Mouse (Mus musculus) lung, embryonic 16.5 days (tissue): ENCODE measurements around the gene Syf2. TPM values are rescaled to one million over a fixed set of nuclear protein-coding genes. Genes with fewer than 3 reads are reported as not detected.
"Not testable (repeated sequence)": the region's sequence is repeated elsewhere in the genome, so short reads cannot be mapped to it uniquely, and the experiment has no call there.

Experiments
- ATAC-seq: fragments of 200-750 bp; cut with Nextera tagmentation; 2 replicates; pipeline ENCODE4 v1.8.0; 2017; ENCODE audit warnings: low read depth, mild to moderate bottlenecking, moderate library complexity
- H3K27ac ChIP-seq: fragments of 300-500 bp; sonication (generic); 2 replicates; pipeline ENCODE4 v1.5.1; 2014; ENCODE audit warnings: mild to moderate bottlenecking, control low read depth, low read length
- H3K27me3 ChIP-seq: fragments of 300-500 bp; sonication (generic); 2 replicates; pipeline ENCODE4 v1.6.1; 2014; ENCODE audit warnings: low read depth, low read length, mixed read lengths; ENCODE audit not compliant: control insufficient read depth, insufficient read depth
- H3K36me3 ChIP-seq: fragments of 300-500 bp; sonication (generic); 2 replicates; pipeline ENCODE4 v1.6.1; 2014; ENCODE audit warnings: low read length; ENCODE audit not compliant: control insufficient read depth, insufficient read depth
- H3K4me1 ChIP-seq: fragments of 300-500 bp; sonication (generic); replicated peaks from 2 replicates; pipeline ENCODE4 v1.6.1; 2014; ENCODE audit warnings: low read length, mixed read lengths; ENCODE audit not compliant: control insufficient read depth, insufficient read depth
- H3K4me2 ChIP-seq: fragments of 300-500 bp; sonication (generic); 2 replicates; pipeline ENCODE4 v1.6.1; 2014; ENCODE audit warnings: low read depth, low read length, control low read depth
- H3K4me3 ChIP-seq: fragments of 300-500 bp; sonication (generic); 2 replicates; pipeline ENCODE4 v1.5.1; 2014; ENCODE audit warnings: mild to moderate bottlenecking, low read length, control low read depth
- H3K9ac ChIP-seq: fragments of 300-500 bp; sonication (generic); 2 replicates; pipeline ENCODE4 v1.6.1; 2014; ENCODE audit warnings: low read length, control low read depth
- H3K9me3 ChIP-seq: fragments of 300-500 bp; sonication (generic); 2 replicates; pipeline ENCODE4 v1.6.1; 2016; ENCODE audit warnings: low read length; ENCODE audit not compliant: control insufficient read depth
- WGBS: fragments of 180-500 bp; shearing (Covaris S2); extraction: QIAGEN DNeasy Blood & Tissue Kit; methylation state at CpG from one replicate; pipeline ENCODE4 v1.1.7; 2014; 5-methylcytosine and 5-hydroxymethylcytosine counted together
- polyA plus RNA-seq: library from polyadenylated mRNA; unstranded; fragments of >200 nt; fragmentation: Nextera tagmentation; extraction: Ambion mirVana; gene quantifications from 2 replicates; pipeline ENCODE4 v1.2.1, GENCODE M21; 2015

Gene Syf2
- 82.0 and 87.7 TPM in 2 replicates for polyA plus RNA-seq

- peak within 1 kb of the TSS; percentile 89 for H3K4me3 ChIP-seq
- peak within 1 kb of the TSS; percentile 75 for H3K27ac ChIP-seq
- ATAC-seq, result peak; percentile 95
- peaks cover 41% of the 10 kb centered on the region for H3K36me3 ChIP-seq
- peaks cover 12% of the 10 kb centered on the region for H3K4me1 ChIP-seq
- WGBS, result under 1% methylated on average over 68 of the region's 68 CpGs
- H3K9ac ChIP-seq, result peak within 1 kb of the TSS; percentile 85
- no peaks in the 10 kb centered on the region for H3K27me3 ChIP-seq
- peak within 1 kb of the TSS; percentile 89 for H3K4me2 ChIP-seq
- no peaks in the 10 kb centered on the region for H3K9me3 ChIP-seq
Observed at GRCm38 (mm10) chr4:134930684-134931481, at the start of gene Syf2. TSS of gene Syf2 (plus strand) at chr4:134930898.

GRCm38 (mm10) chr4:134883266-134883665, 47.4 kb upstream of the Syf2 start:
- Histone ChIP-seq H3K4me2 (no peak overlapping the region), H3K4me3 (no peak overlapping the region), H3K27ac (no peak overlapping the region), H3K4me1 (0 out of 2 replicates have a peak, but pooled peaks cover 2% of the 10 kb centered on the region), H3K36me3 (no peaks in the 10 kb centered on the region), H3K27me3 (no peaks in the 10 kb centered on the region), H3K9me3 (no peaks in the 10 kb centered on the region), H3K9ac (no peak overlapping the region)
- 27% methylated on average over 7 of the region's 7 CpGs for WGBS
- no peak for ATAC-seq

GRCm38 (mm10) chr4:134883808-134884207, 46.9 kb upstream of the Syf2 start:
- Histone ChIP-seq H3K36me3 (no peaks in the 10 kb centered on the region), H3K9ac (no peak overlapping the region), H3K27ac (no peak overlapping the region), H3K4me3 (no peak overlapping the region), H3K4me2 (no peak overlapping the region), H3K9me3 (no peaks in the 10 kb centered on the region), H3K27me3 (no peaks in the 10 kb centered on the region), H3K4me1 (0 out of 2 replicates have a peak, but pooled peaks cover 2% of the 10 kb centered on the region)
- 81% methylated on average over 10 of the region's 10 CpGs for WGBS
- no peak for ATAC-seq

- Histone ChIP-seq H3K9ac (no peak overlapping the region), H3K4me1 (no peaks in the 10 kb centered on the region), H3K27ac (no peak overlapping the region), H3K36me3 (no peaks in the 10 kb centered on the region), H3K27me3 (no peaks in the 10 kb centered on the region), H3K4me3 (no peak overlapping the region), H3K9me3 (no peaks in the 10 kb centered on the region), H3K4me2 (no peak overlapping the region)
- 78% methylated on average over 4 of the region's 4 CpGs for WGBS
- no peak for ATAC-seq
Observed at GRCm38 (mm10) chr4:134884364-134884763, 46.3 kb upstream of the Syf2 start.

GRCm38 (mm10) chr4:134892096-134892495, 38.6 kb upstream of the Syf2 start:
- Histone ChIP-seq H3K27me3 (no peaks in the 10 kb centered on the region), H3K27ac (no peak overlapping the region), H3K36me3 (peaks cover 11% of the 10 kb centered on the region; the same call in 1 of the 2 replicates), H3K9ac (no peak overlapping the region), H3K9me3 (no peaks in the 10 kb centered on the region), H3K4me2 (no peak overlapping the region), H3K4me3 (no peak overlapping the region), H3K4me1 (no peaks in the 10 kb centered on the region)
- 76% methylated on average over 6 of the region's 6 CpGs for WGBS
- ATAC-seq, result no peak

- Histone ChIP-seq H3K27ac (no peak overlapping the region), H3K36me3 (peaks cover 38% of the 10 kb centered on the region), H3K9me3 (no peaks in the 10 kb centered on the region), H3K9ac (no peak overlapping the region), H3K4me2 (no peak overlapping the region), H3K4me1 (no peaks in the 10 kb centered on the region), H3K4me3 (no peak overlapping the region), H3K27me3 (no peaks in the 10 kb centered on the region)
- 81% methylated on average over 6 of the region's 6 CpGs for WGBS
- ATAC-seq, result no peak
Observed at GRCm38 (mm10) chr4:134897256-134897655, 33.4 kb upstream of the Syf2 start.

- H3K4me2 ChIP-seq, result no peak overlapping the region
- ATAC-seq, result no peak
- no peaks in the 10 kb centered on the region for H3K9me3 ChIP-seq
- H3K4me1 ChIP-seq, result no peaks in the 10 kb centered on the region
- peaks cover 57% of the 10 kb centered on the region for H3K36me3 ChIP-seq
- H3K27me3 ChIP-seq, result no peaks in the 10 kb centered on the region
- H3K27ac ChIP-seq, result no peak overlapping the region
- H3K9ac ChIP-seq, result no peak overlapping the region
- WGBS, result 92% methylated on average over 8 of the region's 8 CpGs
- no peak overlapping the region for H3K4me3 ChIP-seq
Observed at GRCm38 (mm10) chr4:134901126-134901525, 29.6 kb upstream of the Syf2 start.

- H3K4me1 ChIP-seq, result no peaks in the 10 kb centered on the region
- no peak overlapping the region for H3K27ac ChIP-seq
- H3K9ac ChIP-seq, result no peak overlapping the region
- no peaks in the 10 kb centered on the region for H3K27me3 ChIP-seq
- no peaks in the 10 kb centered on the region for H3K9me3 ChIP-seq
- no peak overlapping the region for H3K4me2 ChIP-seq
- WGBS, result 69% methylated on average over 7 of the region's 7 CpGs
- H3K36me3 ChIP-seq, result peaks cover 53% of the 10 kb centered on the region
- no peak overlapping the region for H3K4me3 ChIP-seq
- ATAC-seq, result no peak
Observed at GRCm38 (mm10) chr4:134903046-134903445, 27.7 kb upstream of the Syf2 start.

- peaks cover 11% of the 10 kb centered on the region for H3K4me1 ChIP-seq
- 96% methylated on average over 7 of the region's 8 CpGs for whole genome bisulfite sequencing
- ATAC-seq, H3K4me3 ChIP-seq, H3K4me2 ChIP-seq, H3K27me3 ChIP-seq, H3K27ac ChIP-seq, H3K9ac ChIP-seq, H3K9me3 ChIP-seq: not testable (repeated sequence)
- peaks cover 30% of the 10 kb centered on the region for H3K36me3 ChIP-seq
Observed at GRCm38 (mm10) chr4:134911406-134911805, 19.3 kb upstream of the Syf2 start.
